Mouse (Mus musculus): ENCODE results near the gene Zfp319. TPM values are rescaled to one million over a fixed set of nuclear protein-coding genes. Genes with fewer than 3 reads are reported as not detected.

Gene Zfp319
- polyA plus RNA-seq, 1 experiment from 2014 or later = 2.2 TPM

- ATAC-seq = no peak
- 77% methylated on average over 6 of the region's 6 CpGs for WGBS
- peaks cover 52% of the 10 kb centered on the region for H3K36me3 ChIP-seq (ENCODE audit: control insufficient read depth, insufficient read depth)
These were observed 12.9 kb upstream of the Zfp319 start for GRCm38 (mm10) chr8:95344668-95345067.

GRCm38 (mm10) chr8:95341721-95342120, 10.0 kb upstream of the Zfp319 start:
- peaks cover 74% of the 10 kb centered on the region for H3K36me3 ChIP-seq (ENCODE audit: control insufficient read depth, insufficient read depth)
- no peak for TF ChIP-seq CTCF (IDR thresholded peaks at IDR 0.05; ENCODE audit: low read depth)
- no peaks in the 10 kb centered on the region for H3K27me3 ChIP-seq (replicated peaks; ENCODE audit: control insufficient read depth, insufficient read depth, low read length)
- H3K27ac ChIP-seq (ENCODE audit: low read depth, low read length) = no peak overlapping the region
- no peaks in the 10 kb centered on the region for H3K9me3 ChIP-seq (ENCODE audit: control insufficient read depth)
- peak; percentile 48 for ATAC-seq
- H3K4me1 ChIP-seq (replicated peaks; ENCODE audit: control insufficient read depth, insufficient read depth, low read length) = no peaks in the 10 kb centered on the region
- H3K9ac ChIP-seq (ENCODE audit: low read depth, low read length) = no peak overlapping the region
- H3K4me3 ChIP-seq (ENCODE audit: low read depth, low read length) = no peak overlapping the region
- WGBS = 42% methylated on average over 5 of the region's 5 CpGs
- H3K4me2 ChIP-seq (replicated peaks; ENCODE audit: low read depth) = no peak overlapping the region

More at GRCm38 (mm10) chr8:95344668-95345067, 12.9 kb upstream of the Zfp319 start:
- Histone ChIP-seq H3K4me2 (replicated peaks; ENCODE audit: low read depth) (no peak overlapping the region), H3K27ac (ENCODE audit: low read depth, low read length) (no peak overlapping the region), H3K27me3 (replicated peaks; ENCODE audit: control insufficient read depth, insufficient read depth, low read length) (no peaks in the 10 kb centered on the region), H3K9me3 (ENCODE audit: control insufficient read depth) (no peaks in the 10 kb centered on the region), H3K4me3 (ENCODE audit: low read depth, low read length) (no peak overlapping the region), H3K4me1 (replicated peaks; ENCODE audit: control insufficient read depth, insufficient read depth, low read length) (no peaks in the 10 kb centered on the region), H3K9ac (ENCODE audit: low read depth, low read length) (no peak overlapping the region)
- peak; percentile 45 for TF ChIP-seq CTCF (IDR thresholded peaks at IDR 0.05; ENCODE audit: low read depth)

- H3K27ac ChIP-seq (ENCODE audit: low read depth, low read length) = no peak overlapping the region
- H3K27me3 ChIP-seq (replicated peaks; ENCODE audit: control insufficient read depth, insufficient read depth, low read length) = no peaks in the 10 kb centered on the region
- H3K4me2 ChIP-seq (replicated peaks; ENCODE audit: low read depth) = no peak overlapping the region
- H3K9me3 ChIP-seq (ENCODE audit: control insufficient read depth) = no peaks in the 10 kb centered on the region
- H3K4me3 ChIP-seq (ENCODE audit: low read depth, low read length) = no peak overlapping the region
- H3K36me3 ChIP-seq (ENCODE audit: control insufficient read depth, insufficient read depth) = peaks cover 54% of the 10 kb centered on the region
- 0 out of 2 replicates have a peak, but pooled peaks cover 3% of the 10 kb centered on the region for H3K4me1 ChIP-seq (replicated peaks; ENCODE audit: control insufficient read depth, insufficient read depth, low read length)
- no peak for TF ChIP-seq CTCF (IDR thresholded peaks at IDR 0.05; ENCODE audit: low read depth)
- H3K9ac ChIP-seq (ENCODE audit: low read depth, low read length) = no peak overlapping the region
- ATAC-seq = no peak
These were observed 4.6 kb upstream of the Zfp319 start for GRCm38 (mm10) chr8:95336363-95336762.

GRCm38 (mm10) chr8:95335706-95336105, 4.0 kb upstream of the Zfp319 start:
- TF ChIP-seq CTCF (IDR thresholded peaks at IDR 0.05; ENCODE audit: low read depth) = no peak
- H3K4me1 ChIP-seq (replicated peaks; ENCODE audit: control insufficient read depth, insufficient read depth, low read length) = 0 out of 2 replicates have a peak, but pooled peaks cover 3% of the 10 kb centered on the region
- no peak overlapping the region for H3K4me3 ChIP-seq (ENCODE audit: low read depth, low read length)
- no peak overlapping the region for H3K9ac ChIP-seq (ENCODE audit: low read depth, low read length)
- H3K9me3 ChIP-seq (ENCODE audit: control insufficient read depth) = no peaks in the 10 kb centered on the region
- 92% methylated on average over 1 of the region's 1 CpGs for WGBS
- peaks cover 49% of the 10 kb centered on the region for H3K36me3 ChIP-seq (ENCODE audit: control insufficient read depth, insufficient read depth)
- H3K4me2 ChIP-seq (replicated peaks; ENCODE audit: low read depth) = no peak overlapping the region
- no peak for ATAC-seq
- H3K27me3 ChIP-seq (replicated peaks; ENCODE audit: control insufficient read depth, insufficient read depth, low read length) = no peaks in the 10 kb centered on the region
- no peak overlapping the region for H3K27ac ChIP-seq (ENCODE audit: low read depth, low read length)

- Histone ChIP-seq H3K9ac (ENCODE audit: low read depth, low read length) (peak overlapping the region; percentile 78), H3K36me3 (ENCODE audit: control insufficient read depth, insufficient read depth) (peaks cover 41% of the 10 kb centered on the region), H3K27me3 (replicated peaks; ENCODE audit: control insufficient read depth, insufficient read depth, low read length) (no peaks in the 10 kb centered on the region), H3K9me3 (ENCODE audit: control insufficient read depth) (no peaks in the 10 kb centered on the region), H3K4me1 (replicated peaks; ENCODE audit: control insufficient read depth, insufficient read depth, low read length) (0 out of 2 replicates have a peak, but pooled peaks cover 8% of the 10 kb centered on the region), H3K27ac (ENCODE audit: low read depth, low read length) (peak overlapping the region; percentile 96), H3K4me2 (replicated peaks; ENCODE audit: low read depth) (peak overlapping the region; percentile 84), H3K4me3 (ENCODE audit: low read depth, low read length) (peak overlapping the region; percentile 85)
- TF ChIP-seq CTCF (IDR thresholded peaks at IDR 0.05; ENCODE audit: low read depth) = no peak
- 11% methylated on average over 21 of the region's 21 CpGs for WGBS
- peak; percentile 13; the same call in 1 of the 2 replicates for ATAC-seq
These were observed 868 bp upstream of the Zfp319 start for GRCm38 (mm10) chr8:95332437-95333199.

- Histone ChIP-seq H3K4me3 (ENCODE audit: low read depth, low read length) (peak overlapping the region; percentile 85), H3K27me3 (replicated peaks; ENCODE audit: control insufficient read depth, insufficient read depth, low read length) (no peaks in the 10 kb centered on the region), H3K4me2 (replicated peaks; ENCODE audit: low read depth) (peak overlapping the region; percentile 84), H3K9ac (ENCODE audit: low read depth, low read length) (peak overlapping the region; percentile 78), H3K27ac (ENCODE audit: low read depth, low read length) (peak overlapping the region; percentile 96), H3K36me3 (ENCODE audit: control insufficient read depth, insufficient read depth) (peaks cover 48% of the 10 kb centered on the region), H3K9me3 (ENCODE audit: control insufficient read depth) (no peaks in the 10 kb centered on the region), H3K4me1 (replicated peaks; ENCODE audit: control insufficient read depth, insufficient read depth, low read length) (0 out of 2 replicates have a peak, but pooled peaks cover 8% of the 10 kb centered on the region)
- TF ChIP-seq CTCF (IDR thresholded peaks at IDR 0.05; ENCODE audit: low read depth) = no peak
- ATAC-seq = peak; percentile 54
- WGBS = under 1% methylated on average over 38 of the region's 38 CpGs
These were observed 512 bp downstream of the Zfp319 start for GRCm38 (mm10) chr8:95331156-95331719.
